Mouse (Mus musculus) heart, adult 2 months (tissue): Measurements from ENCODE around the gene Anks1b. TPM values are rescaled to one million over a fixed set of nuclear protein-coding genes. Genes with fewer than 3 reads are reported as not detected.

Experiments used
- DNase-seq, 2 experiments: peaks; one replicate each; pipeline ENCODE4 v3.0.0; 2021
- H3K27ac ChIP-seq: fragments of 200-600 bp; 2 replicates; pipeline ENCODE4 v1.8.1; 2022
- H3K27me3 ChIP-seq: fragments of 200-500 bp; 2 replicates; pipeline ENCODE4 v1.6.1; 2012; ENCODE audit warnings: mild to moderate bottlenecking, low read length, inconsistent platforms, mixed read lengths; ENCODE audit not compliant: control insufficient read depth, insufficient read depth
- H3K36me3 ChIP-seq: fragments of 200-500 bp; 2 replicates; pipeline ENCODE4 v1.6.1; 2012; ENCODE audit warnings: low read length, inconsistent platforms; ENCODE audit not compliant: control insufficient read depth, insufficient read depth
- H3K4me1 ChIP-seq: fragments of 200-500 bp; 2 replicates; pipeline ENCODE4 v1.6.1; 2011; ENCODE audit warnings: low read length; ENCODE audit not compliant: control insufficient read depth, insufficient read depth
- H3K4me3 ChIP-seq: fragments of 200-600 bp; 2 replicates; pipeline ENCODE4 v1.8.1; 2022
- H3K79me2 ChIP-seq: fragments of 200-500 bp; replicated peaks from 2 replicates; pipeline ENCODE4 v1.6.1; 2012; ENCODE audit warnings: mild to moderate bottlenecking, inconsistent platforms, low read length, moderate library complexity, mixed read lengths; ENCODE audit not compliant: control insufficient read depth, insufficient read depth
- H3K9ac ChIP-seq: fragments of 200-500 bp; 2 replicates; pipeline ENCODE4 v1.6.1; 2012; ENCODE audit warnings: low read depth, mild to moderate bottlenecking, control low read depth, inconsistent platforms, low read length, mixed read lengths
- CTCF ChIP-seq: fragments of 200-600 bp; IDR thresholded peaks from 2 replicates; pipeline ENCODE4 v1.8.1; 2022; ENCODE audit warnings: antibody characterized with exemption, mild to moderate bottlenecking, moderate library complexity
- EP300 ChIP-seq: fragments of 200-500 bp; IDR thresholded peaks from 2 replicates; pipeline ENCODE4 v1.6.1; 2011; ENCODE audit warnings: low read depth, low read length, control low read depth; ENCODE audit not compliant: insufficient read depth
- POLR2A ChIP-seq: fragments of 200-500 bp; IDR thresholded peaks from 2 replicates; pipeline ENCODE4 v1.6.1; 2011; ENCODE audit warnings: mild to moderate bottlenecking, low read depth, low read length, control low read depth; ENCODE audit not compliant: insufficient read depth
- WGBS: fragments of 180-500 bp; shearing (Covaris S2); methylation state at CpG from one replicate; pipeline ENCODE4 v1.1.7; 2018; 5-methylcytosine and 5-hydroxymethylcytosine counted together
- intact Hi-C: fragments of 180-260 bp; cut with DNase I; formaldehyde crosslinking; loops from one replicate; pipeline ENCODE4 v1.15.1; 2025
- polyA plus RNA-seq: library from polyadenylated mRNA; depleted of rRNA; stranded (reverse); fragments of >200 nt; gene quantifications from 2 replicates; pipeline ENCODE4 v1.2.3, GENCODE M21; 2012; rRNA removed
- total RNA-seq, 2 experiments: library from RNA; stranded (reverse); gene quantifications; 2 replicates each; pipeline ENCODE4 v1.2.3; 2021

Anks1b gene
- total and polyA plus RNA-seq, 3 experiments, result 0.16 to 0.80 (median 0.52) TPM

- Histone ChIP-seq H3K9ac (no peak overlapping the region), H3K4me3 (no peak overlapping the region), H3K79me2 (no peaks in the 10 kb centered on the region), H3K36me3 (no peaks in the 10 kb centered on the region), H3K27ac (no peak overlapping the region), H3K4me1 (no peaks in the 10 kb centered on the region), H3K27me3 (no peaks in the 10 kb centered on the region)
- 82% methylated on average over 6 of the region's 6 CpGs for WGBS
- no peak for TF ChIP-seq CTCF
- TF ChIP-seq EP300, result no peak
- intact Hi-C loops, result no loop called here
- DNase-seq, result no peak
Measured at GRCm38 (mm10) chr10:90990340-90990739, 1117.0 kb downstream of the Anks1b start.

DNA sequence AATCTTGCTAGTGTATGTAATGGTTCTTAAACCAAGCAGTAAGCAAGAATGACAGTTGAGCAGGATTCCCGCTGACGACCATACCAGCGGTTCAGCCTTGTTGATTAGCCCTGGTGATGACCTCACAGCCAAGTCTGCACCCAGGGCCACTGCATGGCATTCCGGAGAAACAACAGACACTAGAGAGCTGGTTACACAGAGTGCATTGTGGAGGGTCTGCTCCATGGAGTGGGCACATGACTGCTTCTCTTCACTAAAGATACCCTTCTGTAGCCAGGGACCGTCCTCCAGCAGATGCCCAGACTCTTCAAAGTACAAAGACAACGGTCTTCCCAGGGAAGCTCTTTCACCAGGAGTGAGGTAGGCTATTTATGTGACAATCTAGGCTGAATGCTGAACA lies 1118.9 kb downstream of the Anks1b start:
- no peaks in the 10 kb centered on the region for H3K27me3 ChIP-seq
- no peak for DNase-seq
- H3K36me3 ChIP-seq, result no peaks in the 10 kb centered on the region
- no peaks in the 10 kb centered on the region for H3K4me1 ChIP-seq
- TF ChIP-seq CTCF, result no peak
- TF ChIP-seq POLR2A, result no peak
- no peak for TF ChIP-seq EP300
- H3K79me2 ChIP-seq, result no peaks in the 10 kb centered on the region
- intact Hi-C loops, result no loop called here
- WGBS, result 86% methylated on average over 6 of the region's 6 CpGs
- no peak overlapping the region for H3K9ac ChIP-seq
- H3K4me3 ChIP-seq, result no peak overlapping the region
- no peak overlapping the region for H3K27ac ChIP-seq

GRCm38 (mm10) chr10:90993869-90994268 lies 1120.6 kb downstream of the Anks1b start:
- H3K4me1 ChIP-seq, result no peaks in the 10 kb centered on the region
- TF ChIP-seq CTCF, result no peak
- no peak for TF ChIP-seq POLR2A
- no peak for TF ChIP-seq EP300
- WGBS, result 92% methylated on average over 5 of the region's 5 CpGs
- H3K9ac ChIP-seq, result no peak overlapping the region
- H3K27me3 ChIP-seq, result no peaks in the 10 kb centered on the region
- no peaks in the 10 kb centered on the region for H3K36me3 ChIP-seq
- intact Hi-C loops, result no loop called here
- H3K27ac ChIP-seq, result no peak overlapping the region
- no peak overlapping the region for H3K4me3 ChIP-seq
- H3K79me2 ChIP-seq, result no peaks in the 10 kb centered on the region
- DNase-seq, result no peak

- no peaks in the 10 kb centered on the region; the same call in 1 of the 2 replicates for H3K4me1 ChIP-seq
- H3K36me3 ChIP-seq, result no peaks in the 10 kb centered on the region
- intact Hi-C loops, result no loop called here
- no peak overlapping the region for H3K27ac ChIP-seq
- H3K27me3 ChIP-seq, result no peaks in the 10 kb centered on the region
- H3K4me3 ChIP-seq, result no peak overlapping the region
- no peaks in the 10 kb centered on the region for H3K79me2 ChIP-seq
- TF ChIP-seq POLR2A (no peak), CTCF (no peak), EP300 (no peak)
- no peak for DNase-seq
- 61% methylated on average over 5 of the region's 5 CpGs for WGBS
- H3K9ac ChIP-seq, result no peak overlapping the region
Measured at GRCm38 (mm10) chr10:90999899-91000298, 1126.6 kb downstream of the Anks1b start.

DNA sequence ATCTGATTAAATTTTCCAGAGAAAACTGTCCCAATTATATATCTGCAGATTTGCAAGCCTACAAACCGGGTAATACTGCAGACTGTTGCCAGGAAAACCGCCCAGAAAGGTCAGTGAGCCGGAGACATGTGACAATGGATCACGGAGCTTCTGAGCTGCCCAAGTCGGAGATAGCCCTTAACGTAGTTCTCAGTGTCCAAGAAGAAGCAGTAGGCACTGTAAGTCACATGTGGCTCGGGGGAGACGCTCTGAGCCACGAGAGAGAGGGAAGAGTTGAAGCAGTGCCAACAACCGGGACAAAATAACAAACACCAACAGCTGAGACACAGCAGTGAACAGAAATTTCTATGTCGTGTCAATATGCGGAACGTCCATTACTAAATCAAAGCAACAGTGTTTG lies 1128.1 kb downstream of the Anks1b start:
- no peaks in the 10 kb centered on the region; the same call in 1 of the 2 replicates for H3K4me1 ChIP-seq
- H3K27ac ChIP-seq, result no peak overlapping the region; the same call in 1 of the 2 replicates
- 58% methylated on average over 13 of the region's 13 CpGs for WGBS
- no peaks in the 10 kb centered on the region for H3K36me3 ChIP-seq
- intact Hi-C loops, result no loop called here
- no peaks in the 10 kb centered on the region for H3K79me2 ChIP-seq
- no peaks in the 10 kb centered on the region for H3K27me3 ChIP-seq
- no peak overlapping the region for H3K4me3 ChIP-seq
- no peak overlapping the region for H3K9ac ChIP-seq
- DNase-seq, result peak; percentile 50 to 57
- TF ChIP-seq CTCF (no peak), EP300 (no peak), POLR2A (no peak)

DNA sequence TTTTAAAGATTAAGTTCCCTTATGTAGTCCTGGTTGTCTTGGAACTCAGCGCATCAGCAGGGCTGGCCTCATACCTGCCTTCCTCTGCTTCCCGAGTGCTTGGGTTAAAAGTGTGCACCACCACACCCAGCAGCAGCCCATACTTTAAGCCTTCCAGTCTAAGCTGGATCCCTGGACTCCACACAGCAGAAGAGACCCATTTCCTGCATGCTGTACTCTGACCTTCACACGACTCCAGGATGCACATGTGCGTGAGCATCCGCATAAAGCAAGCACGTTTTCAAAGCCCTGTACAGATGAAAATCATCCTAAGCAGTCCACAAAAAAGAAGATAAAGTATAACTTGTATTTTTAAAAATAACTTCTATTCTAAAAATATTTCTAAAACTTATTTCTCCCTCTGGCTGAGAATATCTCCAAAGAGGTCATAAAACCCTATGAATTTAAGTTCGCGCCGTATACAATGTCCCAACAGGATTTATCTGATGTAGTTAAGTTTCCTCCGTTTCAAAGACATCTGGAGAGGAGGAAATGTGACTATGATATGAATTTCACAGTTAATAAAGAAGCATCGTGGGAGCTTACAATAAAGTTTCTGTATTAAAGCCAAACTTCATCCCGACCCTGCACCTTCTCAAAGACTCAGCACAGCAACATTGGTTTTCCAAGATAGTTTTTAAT lies 1132.7 kb downstream of the Anks1b start:
- H3K4me1 ChIP-seq, result no peaks in the 10 kb centered on the region
- H3K27me3 ChIP-seq, result no peaks in the 10 kb centered on the region
- DNase-seq, result no peak
- H3K27ac ChIP-seq, result no peak overlapping the region
- H3K9ac ChIP-seq, result no peak overlapping the region
- no peaks in the 10 kb centered on the region; the same call in 1 of the 2 replicates for H3K36me3 ChIP-seq
- no peak overlapping the region for H3K4me3 ChIP-seq
- 55% methylated on average over 12 of the region's 12 CpGs for WGBS
- no peaks in the 10 kb centered on the region for H3K79me2 ChIP-seq
- intact Hi-C loops, result no loop called here
- TF ChIP-seq CTCF, result no peak
- TF ChIP-seq POLR2A, result no peak
- TF ChIP-seq EP300, result no peak

Other genes with a start within 250 kb of the Anks1b start
- 10 to 100 TPM; 15.4 to 16.2 TPM for gene Scyl2, start 187.2 kb upstream of the Anks1b start, total RNA-seq
- 8.2 and 14.3 TPM in 2 replicates for gene Scyl2, start 187.2 kb upstream of the Anks1b start, polyA plus RNA-seq
- gene Actr6, start 141.2 kb upstream of the Anks1b start, total RNA-seq, result 10 to 100 TPM; 12.2 to 13.4 TPM
- gene Actr6, start 141.2 kb upstream of the Anks1b start, polyA plus RNA-seq, result 1.5 and 6.6 TPM in 2 replicates
- gene Uhrf1bp1l, start 128.5 kb upstream of the Anks1b start, total RNA-seq, result 10 to 100 TPM; 20.6 to 27.7 TPM
- 7.9 and 9.8 TPM in 2 replicates for gene Uhrf1bp1l, start 128.5 kb upstream of the Anks1b start, polyA plus RNA-seq